Mouse (Mus musculus): Measurements from ENCODE around the gene Gm37240.
"Not testable (repeated sequence)": the region's sequence is repeated elsewhere in the genome, so short reads cannot be mapped to it uniquely, and the experiment has no call there.

The Gm37240 gene

DNA sequence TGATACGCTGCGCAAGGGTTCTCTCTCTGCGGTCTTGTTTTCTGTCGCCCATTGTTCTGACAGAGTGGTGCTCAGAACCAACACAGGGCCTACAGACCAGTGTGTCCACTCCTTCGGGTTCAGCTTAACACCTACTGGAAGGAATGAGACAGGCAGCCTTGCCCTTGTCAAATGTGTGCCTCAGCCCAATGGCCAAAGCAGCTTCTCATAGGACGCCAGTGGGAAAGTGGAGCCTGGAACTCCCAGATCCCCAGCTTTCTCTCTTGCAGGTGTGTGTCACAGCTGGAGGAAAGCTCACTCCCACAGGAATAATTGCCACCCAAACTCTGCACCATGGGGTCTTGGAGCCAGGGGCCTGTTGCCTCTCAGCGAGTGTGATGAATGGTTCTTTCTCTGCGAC, 1222.6 kb downstream of the Gm37240 start:
- DNase-seq (ENCODE audit: low read depth), result no peak

DNA sequence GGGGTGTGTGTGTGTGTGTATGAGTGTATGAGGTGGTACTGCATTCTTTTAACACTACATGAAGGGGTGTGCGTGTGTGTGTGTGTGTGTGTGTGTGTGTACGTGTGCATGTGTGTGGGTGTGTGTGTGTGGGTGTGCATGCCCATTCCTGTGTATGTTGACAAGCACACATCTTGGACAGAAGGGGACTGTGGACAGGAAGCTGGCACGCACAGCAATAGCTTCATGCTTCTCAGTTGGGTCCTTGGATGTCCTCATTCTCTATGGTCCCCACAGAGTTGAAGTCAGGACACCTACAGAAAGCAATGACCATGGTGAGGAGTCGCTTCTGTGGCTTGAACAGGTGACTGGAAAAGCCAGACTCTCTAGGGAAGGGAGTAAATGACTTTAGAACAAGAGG, 1223.5 kb downstream of the Gm37240 start:
- DNase-seq (ENCODE audit: low read depth), result no peak

DNA sequence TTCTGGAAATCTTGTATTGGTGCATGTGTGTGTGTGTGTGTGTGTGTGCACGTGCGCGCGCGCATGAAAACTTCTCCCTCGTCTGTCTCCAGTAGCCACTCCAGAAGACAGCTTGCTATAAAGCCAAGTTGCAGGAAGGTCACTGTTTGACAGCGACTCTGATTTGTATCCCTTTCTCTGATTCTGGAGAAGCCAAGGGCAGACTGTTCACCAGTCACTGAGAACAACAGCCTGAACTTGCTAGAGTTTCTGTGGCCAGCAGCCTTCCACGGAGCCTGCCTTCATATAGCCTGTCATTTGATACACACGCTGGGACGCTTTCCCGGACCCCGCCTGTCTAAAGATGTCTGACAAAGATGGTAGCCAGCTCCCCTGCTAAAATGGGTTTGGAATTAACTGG, 1224.2 kb downstream of the Gm37240 start:
- DNase-seq (ENCODE audit: low read depth), result no peak

DNA sequence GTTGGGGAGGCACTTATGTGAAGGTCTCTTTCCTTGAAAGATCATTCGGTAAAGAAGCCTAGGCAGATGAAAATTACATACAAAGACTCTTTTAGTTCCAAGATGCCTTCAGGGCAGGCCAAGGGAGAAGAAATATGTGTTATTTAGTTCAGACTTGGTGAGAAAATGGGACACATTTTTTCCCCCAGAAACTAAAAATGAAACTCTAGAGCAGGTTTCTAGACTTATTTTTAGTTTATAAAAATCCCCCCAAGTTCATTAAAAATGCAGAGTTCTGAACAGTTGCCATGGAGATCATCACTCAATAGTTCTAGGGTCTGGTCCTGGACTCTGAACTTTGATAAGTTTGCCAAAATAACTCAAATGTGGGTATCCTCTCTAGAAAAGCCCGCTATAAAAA, 1226.9 kb downstream of the Gm37240 start:
- no peak for DNase-seq (ENCODE audit: low read depth)

DNA sequence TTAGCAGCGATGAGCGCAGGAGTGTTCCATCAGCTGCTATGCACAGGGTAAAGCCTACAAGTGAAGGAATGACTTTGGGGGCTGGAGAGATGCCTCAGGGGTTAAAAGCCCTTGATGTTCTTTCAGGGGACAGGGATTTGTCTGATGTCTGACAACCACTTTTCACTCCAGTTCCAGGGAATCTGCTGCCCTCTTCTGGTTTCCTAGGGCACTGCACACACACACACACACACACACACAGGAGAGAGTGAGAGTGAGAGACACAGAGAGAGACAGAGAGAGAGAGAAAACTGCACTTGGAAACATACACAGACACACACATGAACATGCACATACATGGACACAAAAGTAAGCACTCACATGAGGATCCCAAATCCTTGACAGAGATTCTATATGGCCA, 1228.4 kb downstream of the Gm37240 start:
- DNase-seq (ENCODE audit: low read depth), result no peak

DNA sequence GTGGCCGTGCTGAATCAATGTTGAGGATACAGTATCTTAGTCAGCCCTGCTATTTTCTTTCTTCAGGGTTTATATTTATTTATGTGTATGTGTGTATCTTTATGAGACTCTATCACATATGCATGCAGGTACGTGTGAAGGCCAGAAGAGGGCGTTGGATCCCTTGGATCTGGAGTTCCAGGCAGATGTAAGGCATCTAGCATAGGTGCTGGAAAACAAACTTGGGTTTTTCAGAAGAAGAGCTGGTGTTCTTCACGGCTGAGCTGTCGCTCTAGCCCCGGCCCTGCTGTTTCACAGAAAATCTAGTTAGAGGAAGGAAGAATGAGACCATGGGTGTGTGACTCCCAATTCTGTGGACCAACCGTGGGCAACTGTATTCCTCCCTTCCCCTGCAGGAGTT, 1229.3 kb downstream of the Gm37240 start:
- no peak for DNase-seq (ENCODE audit: low read depth)

DNA sequence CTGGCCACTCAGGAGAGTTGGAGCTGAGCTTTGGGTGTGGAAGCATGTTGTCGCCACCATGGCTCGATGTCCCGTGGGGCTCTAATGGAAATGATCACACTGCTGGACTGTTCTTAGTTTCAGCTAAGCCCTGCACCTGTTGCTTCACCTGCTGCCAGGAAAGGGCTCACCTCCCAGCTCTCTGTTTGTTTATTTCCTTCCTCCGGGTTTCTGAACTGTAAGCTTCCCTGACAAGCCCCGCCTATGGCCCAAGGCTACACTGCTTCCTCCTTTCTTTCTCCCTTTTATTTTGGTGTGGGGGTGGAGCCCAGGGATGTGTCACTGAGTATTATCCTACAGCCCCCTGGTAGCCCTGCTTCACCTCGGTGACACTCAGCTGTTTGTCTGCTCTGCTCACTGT, 1230.1 kb downstream of the Gm37240 start:
- no peak for DNase-seq (ENCODE audit: low read depth)

DNA sequence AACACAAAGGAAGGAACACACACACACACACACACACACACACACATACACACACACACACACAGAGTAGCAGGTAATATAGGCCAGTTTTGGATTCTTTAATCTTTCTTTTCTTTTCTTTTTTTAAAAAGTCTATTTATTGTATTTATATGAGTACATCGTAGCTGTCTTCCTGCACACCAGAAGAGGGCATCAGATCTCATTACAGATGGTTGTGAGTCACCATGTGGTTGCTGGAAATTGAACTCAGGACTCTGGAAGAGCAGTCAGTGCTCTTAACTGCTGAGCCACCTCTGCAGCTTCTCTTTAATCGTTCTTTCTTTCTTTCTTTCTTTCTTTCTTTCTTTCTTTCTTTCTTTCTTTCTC, 1231.5 kb downstream of the Gm37240 start:
- DNase-seq (ENCODE audit: low read depth), result not testable (repeated sequence)

DNA sequence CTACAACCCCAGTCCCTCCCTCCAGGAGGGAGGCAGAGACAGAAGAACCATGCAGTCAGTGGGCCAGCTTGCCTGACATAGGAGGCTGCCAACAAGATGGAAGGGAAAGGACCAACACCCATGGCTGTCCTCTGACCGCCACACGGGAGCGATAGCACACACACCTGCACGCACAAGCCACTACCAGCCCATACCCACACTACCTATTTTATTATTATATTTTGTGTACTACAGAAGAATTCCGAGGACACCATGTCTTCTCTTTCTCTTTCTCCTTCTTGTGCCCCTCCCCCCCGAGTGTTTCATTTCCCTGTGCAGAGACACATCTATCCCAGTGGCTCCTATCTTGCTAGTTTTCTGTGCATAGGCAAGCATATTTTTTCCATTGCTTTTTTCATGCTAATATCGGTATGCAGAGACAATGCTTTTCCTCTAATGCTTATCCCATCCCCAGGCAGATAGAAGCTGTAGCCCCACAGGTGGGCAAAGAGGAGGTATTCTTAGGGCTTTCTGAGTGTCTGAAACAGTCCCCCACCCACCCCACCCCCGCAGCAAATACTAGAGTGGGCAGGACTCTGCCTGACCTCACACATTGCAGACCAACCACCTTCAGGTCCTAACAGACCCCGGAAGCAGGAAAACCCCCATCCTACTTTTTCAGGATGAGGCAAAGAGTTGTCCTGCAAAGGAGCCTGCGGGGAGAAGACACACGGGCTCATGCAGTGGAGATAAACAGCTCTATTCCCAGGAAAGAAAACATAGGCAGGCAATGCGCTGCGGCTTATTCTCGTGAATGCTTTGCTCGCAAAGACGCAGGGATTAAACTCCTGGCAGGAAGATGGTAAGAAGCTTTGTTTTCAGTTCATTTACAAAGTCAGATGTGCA, 1232.2 kb downstream of the Gm37240 start:
- DNase-seq (ENCODE audit: low read depth), result no peak

DNA sequence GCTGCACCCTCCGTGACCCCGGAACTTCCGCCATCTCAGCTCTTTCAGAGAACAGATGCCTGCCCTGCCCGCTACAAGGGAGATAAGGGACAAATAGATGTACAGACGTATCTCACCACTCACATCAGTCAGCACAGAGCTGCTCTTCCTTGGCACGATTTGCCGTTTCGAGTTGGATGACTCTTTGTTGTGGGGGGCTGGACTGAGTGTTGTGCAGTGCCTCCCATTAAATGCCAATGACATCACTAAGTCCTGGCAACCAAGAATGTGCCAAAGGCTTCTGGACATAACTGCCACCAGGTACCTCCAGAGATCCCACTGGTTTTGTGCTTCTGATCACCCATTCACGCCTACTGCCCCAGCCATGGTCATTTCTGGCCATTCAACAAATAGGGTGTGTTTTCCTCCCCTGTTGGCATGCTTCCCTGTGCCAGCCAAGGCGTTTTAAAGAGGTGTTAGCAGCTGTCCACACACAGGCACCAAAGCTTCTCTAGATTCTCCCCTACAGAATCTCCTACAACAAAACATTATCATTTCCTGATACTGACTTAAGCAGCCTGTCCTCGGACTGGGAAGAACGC, 1233.0 kb downstream of the Gm37240 start:
- DNase-seq (ENCODE audit: low read depth), result no peak

DNA sequence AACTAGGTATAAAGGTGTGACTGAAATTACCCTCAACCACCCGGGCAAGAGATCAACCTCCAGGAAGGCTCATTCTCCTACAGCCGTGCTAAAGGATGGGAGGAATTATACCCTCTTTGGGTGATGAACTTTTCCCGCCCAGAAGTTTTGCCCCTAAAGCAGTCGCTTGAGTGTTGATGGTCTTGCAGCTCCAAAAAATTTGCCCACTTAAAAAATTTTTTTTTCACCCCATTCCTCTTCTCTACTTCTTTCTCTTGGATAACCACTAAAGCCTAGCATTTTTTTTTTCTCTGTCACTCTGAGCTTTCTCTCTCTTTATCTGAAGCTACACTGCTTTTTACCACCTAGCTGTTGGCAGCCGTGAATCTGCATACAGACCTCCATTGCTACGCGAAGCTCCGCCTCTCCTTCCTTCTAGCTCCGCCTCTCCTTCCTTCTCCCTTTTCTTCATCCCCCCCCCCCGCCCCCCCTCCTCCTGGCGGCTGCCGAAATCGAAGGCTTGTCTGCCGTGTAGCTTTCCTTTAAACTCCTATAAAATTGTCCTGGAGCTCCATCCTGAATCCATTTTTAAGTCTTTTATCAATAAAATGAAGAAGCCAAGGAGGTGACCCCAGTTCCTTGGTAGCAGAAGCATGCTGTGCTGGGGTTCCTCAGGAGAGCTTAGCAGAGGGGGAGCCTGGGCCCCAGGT, 1233.6 kb downstream of the Gm37240 start:
- DNase-seq (ENCODE audit: low read depth), result no peak

DNA sequence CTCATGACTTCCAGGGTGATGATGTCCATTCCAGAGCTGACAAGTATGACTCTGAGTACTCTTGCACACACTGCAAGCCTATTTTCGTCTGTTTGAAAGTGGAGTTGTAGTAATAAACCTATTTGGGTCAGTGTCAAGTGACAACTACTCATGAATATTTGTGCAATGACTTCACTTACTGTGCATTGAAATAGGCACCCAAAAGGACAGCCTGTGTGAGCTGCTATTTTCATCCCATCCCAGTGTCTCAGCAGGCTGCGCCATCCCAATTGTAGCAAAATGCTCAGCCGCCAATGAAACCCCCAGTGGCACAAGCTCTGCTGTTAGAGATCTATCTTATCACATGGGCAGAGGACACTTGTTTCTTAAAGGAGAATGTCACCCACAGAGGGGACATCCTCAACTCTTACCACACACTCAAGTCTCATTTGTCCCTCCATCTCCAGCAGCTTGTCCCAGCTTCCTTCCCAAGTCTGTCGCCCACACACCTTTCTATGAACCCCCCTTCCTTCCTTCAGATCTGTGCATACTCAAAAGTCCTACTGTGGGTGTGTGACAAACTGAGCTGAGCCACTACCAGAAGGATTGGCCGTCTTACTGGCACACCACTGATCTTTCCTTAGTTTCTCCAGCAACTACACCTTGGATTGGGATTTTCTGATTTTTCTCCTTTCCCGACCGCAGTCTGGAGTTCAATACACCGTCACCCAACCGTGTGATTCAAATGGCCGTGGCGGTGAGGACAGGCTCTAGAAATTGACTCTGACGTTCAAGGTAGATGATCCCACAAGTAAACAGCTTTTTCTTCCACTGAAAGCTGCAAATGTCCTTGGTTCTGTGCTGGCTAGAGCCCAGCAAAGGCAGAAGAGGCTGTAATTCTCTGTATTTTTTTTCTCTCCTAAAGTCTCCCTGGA, 1234.4 kb downstream of the Gm37240 start:
- no peak for DNase-seq (ENCODE audit: low read depth)

DNA sequence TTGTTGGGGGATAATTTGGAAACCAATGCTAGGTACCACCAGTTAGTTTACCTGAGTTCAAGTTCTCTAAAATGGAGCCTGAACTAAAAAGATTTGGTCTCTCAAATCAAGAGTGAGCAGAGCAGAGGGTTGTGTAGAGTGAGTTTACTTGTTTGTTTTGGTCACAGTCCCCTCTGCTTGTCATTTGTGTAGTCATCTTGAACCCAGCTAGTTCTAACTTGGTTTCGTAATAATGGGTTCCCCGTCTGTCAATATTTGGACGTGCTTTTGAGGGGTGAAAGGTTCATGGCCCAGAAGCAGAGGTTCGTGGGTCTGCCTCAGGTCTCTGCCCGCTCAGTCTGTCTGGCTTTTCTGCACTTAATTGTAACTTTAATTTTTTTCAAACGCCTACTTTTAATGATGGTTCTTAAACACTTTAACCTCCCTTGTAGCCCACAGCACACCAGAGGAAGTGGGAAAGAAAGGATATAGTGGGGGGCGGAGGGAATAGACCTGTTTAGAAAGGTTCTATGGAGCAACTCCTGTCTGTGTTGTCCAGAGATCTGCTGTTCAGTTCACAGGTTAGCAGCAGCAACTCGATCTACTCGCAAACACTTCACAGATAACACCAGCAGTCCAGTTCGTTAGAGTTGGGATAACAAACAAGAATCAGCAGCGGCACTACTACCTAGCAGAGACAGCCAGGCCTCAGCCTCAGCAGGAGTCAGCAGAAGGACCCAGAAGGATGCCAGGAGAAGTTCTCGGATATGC, 1237.6 kb downstream of the Gm37240 start:
- no peak for DNase-seq (ENCODE audit: low read depth)

DNA sequence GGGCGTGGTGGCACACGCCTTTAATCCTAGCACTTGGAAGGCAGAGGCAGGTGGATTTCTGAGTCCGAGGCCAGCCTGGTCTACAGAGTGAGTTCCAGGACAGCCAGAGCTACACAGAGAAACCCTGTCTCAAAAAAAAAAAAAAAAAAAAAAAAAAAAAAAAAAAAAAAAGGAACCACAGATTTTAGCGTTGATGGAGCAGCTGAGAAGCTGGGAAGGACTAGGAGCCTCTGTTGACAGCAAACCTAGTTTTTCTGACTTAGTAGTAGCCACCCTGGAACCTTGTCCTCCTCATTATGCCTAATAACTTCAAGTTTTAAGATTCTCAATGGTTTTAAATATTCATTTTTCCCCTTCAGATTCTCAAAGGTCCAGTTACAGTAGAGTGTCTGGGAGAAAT, 1239.2 kb downstream of the Gm37240 start:
- DNase-seq (ENCODE audit: low read depth), result not testable (repeated sequence)

DNA sequence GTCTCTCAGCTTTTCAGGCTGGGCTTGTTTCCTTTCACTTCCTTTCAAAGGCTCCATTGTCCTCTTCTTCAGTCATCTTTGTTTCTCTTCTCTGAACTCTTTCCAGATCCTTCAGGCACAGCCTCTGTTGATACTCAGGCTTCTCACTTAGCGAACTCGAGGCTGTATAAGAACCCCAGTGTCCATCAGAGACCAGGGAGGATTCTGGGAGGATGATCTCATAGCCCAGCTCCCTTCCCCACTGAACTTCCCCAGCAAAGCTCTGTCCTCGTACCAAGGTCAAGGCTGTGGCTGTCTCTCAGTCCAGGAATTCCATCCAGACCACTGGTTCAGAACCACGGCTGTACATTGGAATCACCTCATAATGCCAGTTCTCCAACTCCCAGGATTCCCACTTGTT, 1239.7 kb downstream of the Gm37240 start:
- DNase-seq (ENCODE audit: low read depth), result no peak

DNA sequence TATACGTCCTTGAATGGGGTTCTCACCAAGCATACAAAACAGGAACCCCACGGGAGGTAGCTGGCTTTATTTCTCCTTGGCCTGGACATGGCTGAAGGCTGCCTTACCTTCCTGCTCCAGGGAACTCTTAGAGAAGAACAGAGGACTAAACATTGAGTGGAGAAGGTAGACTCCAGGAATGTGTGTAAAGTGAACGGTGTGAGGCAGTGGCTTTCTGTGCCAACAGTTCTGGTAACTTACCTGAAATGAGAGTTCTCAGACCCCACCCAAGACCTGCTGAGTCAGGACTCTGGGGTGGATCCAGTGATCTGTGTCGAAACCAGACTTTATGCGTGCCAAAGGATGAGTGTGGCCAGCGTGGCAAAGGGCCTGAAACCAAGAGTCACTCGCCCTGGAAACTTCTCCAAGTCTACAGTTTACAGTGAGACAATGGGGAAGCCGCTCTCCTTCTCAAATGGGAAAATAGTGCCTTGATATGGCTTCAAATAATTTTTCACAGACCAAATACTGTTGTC, 1240.9 kb downstream of the Gm37240 start:
- peak; percentile 64 for DNase-seq (ENCODE audit: low read depth)

DNA sequence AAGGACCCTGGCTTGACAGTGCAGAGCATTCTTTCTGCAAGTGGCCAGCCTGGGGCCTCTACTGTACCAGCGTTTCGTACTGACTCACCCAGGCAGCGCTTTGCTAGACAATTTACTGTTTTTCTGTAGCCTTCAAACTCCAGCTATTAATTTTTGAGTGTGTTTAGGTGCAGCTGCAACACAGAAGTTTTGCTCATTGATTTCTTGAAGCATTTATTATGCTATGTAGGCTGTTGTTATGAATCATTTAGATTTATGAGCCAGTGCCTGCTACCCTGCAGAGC, 1241.4 kb downstream of the Gm37240 start:
- DNase-seq (ENCODE audit: low read depth), result no peak

DNA sequence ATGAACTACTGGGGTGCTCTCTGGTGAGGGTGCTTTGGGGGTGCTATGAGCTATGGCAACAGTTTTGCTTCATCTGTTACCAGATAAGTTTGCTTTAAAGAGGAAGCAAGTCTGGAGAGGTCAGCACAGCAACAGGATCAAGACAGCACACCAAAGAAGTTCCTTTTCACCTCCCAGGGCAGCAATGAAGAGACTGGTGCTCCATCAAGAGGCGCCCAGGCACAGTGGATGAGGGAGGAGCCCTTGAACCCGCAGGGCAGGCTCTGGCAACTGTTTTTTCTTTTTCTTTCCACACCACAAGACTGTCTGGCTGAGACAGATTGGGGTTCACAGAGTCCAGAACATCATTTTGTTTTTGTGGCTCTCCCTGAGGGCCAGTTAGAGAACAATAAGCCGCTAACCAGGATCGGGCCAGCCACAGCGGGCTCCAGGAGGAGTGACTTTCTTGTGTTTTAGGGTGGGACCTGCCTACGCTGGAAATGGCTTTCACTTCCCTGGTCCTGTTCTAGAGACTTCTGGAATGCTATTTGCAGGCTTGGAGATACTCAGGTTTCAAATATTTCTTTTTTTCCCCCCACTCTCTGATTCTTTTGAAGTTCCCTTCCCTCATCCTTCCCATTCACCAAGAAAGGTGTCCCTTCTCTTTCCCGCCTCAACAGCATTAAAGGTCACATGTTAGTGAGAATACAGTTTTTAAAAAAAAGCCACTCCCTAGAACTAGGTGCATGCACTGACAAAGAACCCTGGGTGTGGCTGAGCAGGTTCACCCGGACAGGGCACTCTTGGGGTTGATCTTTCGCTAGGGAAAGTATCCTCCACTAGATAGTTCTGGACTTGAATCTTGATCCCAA, 1241.9 kb downstream of the Gm37240 start:
- DNase-seq (ENCODE audit: low read depth), result no peak

DNA sequence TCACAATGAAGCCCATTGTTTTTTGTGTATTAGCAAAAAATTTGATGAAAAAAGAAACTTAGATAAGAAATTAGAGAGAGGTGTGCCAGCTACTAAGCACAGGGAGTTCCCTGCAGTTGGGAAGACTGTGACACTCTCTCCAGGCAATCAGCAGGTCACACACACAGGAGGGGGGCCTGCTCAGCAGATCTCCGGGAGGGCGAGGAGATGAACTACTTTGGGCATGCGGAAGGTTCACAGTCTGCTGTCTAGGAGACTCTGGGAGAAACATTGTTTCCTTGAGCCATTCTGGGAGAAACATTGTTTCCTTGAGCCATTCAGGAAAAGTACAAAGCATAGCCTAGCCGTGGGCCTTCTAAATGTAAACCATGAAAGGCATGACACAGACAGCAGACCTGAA, 1244.4 kb downstream of the Gm37240 start:
- no peak for DNase-seq (ENCODE audit: low read depth)

DNA sequence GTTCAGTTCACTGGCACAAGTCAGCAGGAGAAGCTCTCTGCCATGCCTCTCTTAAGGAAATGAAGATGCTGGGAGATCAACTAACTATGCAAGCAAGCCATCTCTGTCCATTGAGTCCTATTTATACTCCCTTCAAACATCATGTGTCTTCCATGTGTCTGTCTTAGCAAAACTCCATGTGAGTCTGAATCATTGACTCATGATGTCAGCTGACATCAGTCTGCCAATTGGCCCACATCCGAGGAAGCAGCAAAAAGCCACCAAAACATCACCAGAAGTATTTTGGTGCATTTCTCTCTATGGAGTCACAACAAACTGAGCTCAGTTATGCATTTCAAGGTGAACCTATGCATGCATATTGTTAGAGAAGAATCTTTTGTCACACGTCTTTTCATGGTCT, 1245.9 kb downstream of the Gm37240 start:
- no peak for DNase-seq (ENCODE audit: low read depth)

DNA sequence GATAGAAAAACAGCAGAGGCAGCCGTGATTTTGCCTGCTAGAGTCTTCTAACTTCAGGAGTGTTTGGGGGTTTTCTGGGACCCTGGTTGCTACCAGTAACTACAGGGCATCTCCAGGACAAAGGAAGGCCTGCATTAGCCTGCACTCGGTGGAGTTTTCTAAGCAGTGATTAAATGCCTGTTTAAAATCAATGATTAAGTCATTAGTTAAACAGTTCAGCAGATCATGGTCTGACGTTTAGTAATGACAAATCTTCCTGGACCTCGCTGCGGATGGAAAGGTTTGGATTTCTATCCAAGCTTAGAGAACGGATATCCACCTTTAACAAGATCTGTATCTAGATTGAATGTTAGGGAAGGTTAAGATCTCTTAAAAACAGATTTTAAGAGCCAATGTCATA, 1246.8 kb downstream of the Gm37240 start:
- no peak for DNase-seq (ENCODE audit: low read depth)

Data from fibroblast of lung, adult 2 months (primary cell).